Mouse (Mus musculus): ENCODE results near the gene Frmd8. TPM values are rescaled to one million over a fixed set of nuclear protein-coding genes. Genes with fewer than 3 reads are reported as not detected.

Gene Frmd8
- polyA plus RNA-seq, 1 experiment from 2014 or later, result 14.9 TPM

GRCm38 (mm10) chr19:5868096-5868495, 7.0 kb downstream of the Frmd8 start:
- no peak for DNase-seq (ENCODE audit: low spot score)
- no peak for ATAC-seq (ENCODE audit: low FRiP score)
- Histone ChIP-seq H3K27me3 (ENCODE audit: control insufficient read depth, insufficient read depth, low read length) (no peaks in the 10 kb centered on the region), H3K9me3 (ENCODE audit: control insufficient read depth, low read length) (no peaks in the 10 kb centered on the region), H3K4me1 (replicated peaks; ENCODE audit: control insufficient read depth, insufficient read depth, low read length) (0 out of 2 replicates have a peak, but pooled peaks cover 2% of the 10 kb centered on the region), H3K27ac (ENCODE audit: low read depth, low read length) (no peak overlapping the region), H3K36me3 (ENCODE audit: control insufficient read depth, insufficient read depth, low read length) (peaks cover 2% of the 10 kb centered on the region; the same call in 1 of the 2 replicates), H3K4me3 (ENCODE audit: low read depth, low read length) (no peak overlapping the region), H3K4me2 (replicated peaks; ENCODE audit: low read depth, low read length) (no peak overlapping the region), H3K9ac (ENCODE audit: low read depth, low read length) (no peak overlapping the region)
- 85% methylated on average over 6 of the region's 6 CpGs for WGBS

DNA sequence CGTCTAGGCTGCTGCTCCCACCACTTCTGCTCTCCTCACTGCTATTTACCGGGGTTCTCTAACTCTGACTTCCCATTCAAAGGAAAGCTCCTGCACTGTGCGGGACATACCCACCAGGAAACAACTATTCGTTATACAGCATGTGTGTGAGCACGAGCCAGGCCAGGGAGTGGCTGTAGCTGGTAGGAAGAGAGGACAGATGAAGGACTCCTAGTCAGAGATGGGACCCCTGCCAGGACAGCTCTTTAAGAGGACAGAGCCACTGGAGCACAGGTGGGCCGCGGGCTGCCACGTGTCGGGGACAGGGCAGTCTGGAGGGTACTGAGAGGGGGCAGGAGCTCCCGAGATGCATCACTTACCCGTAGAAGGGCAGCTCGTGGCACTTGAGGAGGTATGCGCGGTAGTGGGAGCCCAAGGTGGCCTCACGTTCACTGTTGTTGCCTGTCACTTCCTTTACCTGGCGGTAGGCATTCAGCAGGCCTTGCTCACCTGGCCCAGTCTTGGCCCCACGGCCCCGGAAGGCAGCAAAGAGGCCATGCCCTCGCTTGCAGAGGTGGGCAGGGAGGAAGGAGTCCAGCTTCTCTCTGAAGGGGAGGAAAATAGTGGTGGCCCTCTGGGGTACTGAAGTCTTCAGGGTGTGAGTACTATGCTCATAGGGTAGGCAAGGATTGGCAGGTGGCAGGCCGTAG, 10.2 kb downstream of the Frmd8 start:
- Histone ChIP-seq H3K9me3 (ENCODE audit: control insufficient read depth, low read length) (no peaks in the 10 kb centered on the region), H3K4me1 (replicated peaks; ENCODE audit: control insufficient read depth, insufficient read depth, low read length) (no peaks in the 10 kb centered on the region), H3K27me3 (ENCODE audit: control insufficient read depth, insufficient read depth, low read length) (no peaks in the 10 kb centered on the region), H3K36me3 (ENCODE audit: control insufficient read depth, insufficient read depth, low read length) (peaks cover 22% of the 10 kb centered on the region), H3K27ac (ENCODE audit: low read depth, low read length) (no peak overlapping the region), H3K4me3 (ENCODE audit: low read depth, low read length) (no peak overlapping the region), H3K4me2 (replicated peaks; ENCODE audit: low read depth, low read length) (no peak overlapping the region), H3K9ac (ENCODE audit: low read depth, low read length) (no peak overlapping the region)
- ATAC-seq (ENCODE audit: low FRiP score) (no peak), DNase-seq (ENCODE audit: low spot score) (no peak)
- WGBS, result 93% methylated on average over 20 of the region's 20 CpGs

GRCm38 (mm10) chr19:5863776-5864175, 11.3 kb downstream of the Frmd8 start:
- peaks cover 22% of the 10 kb centered on the region for H3K36me3 ChIP-seq (ENCODE audit: control insufficient read depth, insufficient read depth, low read length)
- H3K4me3 ChIP-seq (ENCODE audit: low read depth, low read length), result no peak overlapping the region
- DNase-seq (ENCODE audit: low spot score) (no peak), ATAC-seq (ENCODE audit: low FRiP score) (no peak)
- 93% methylated on average over 5 of the region's 5 CpGs for WGBS
- no peaks in the 10 kb centered on the region for H3K9me3 ChIP-seq (ENCODE audit: control insufficient read depth, low read length)
- H3K4me1 ChIP-seq (replicated peaks; ENCODE audit: control insufficient read depth, insufficient read depth, low read length), result no peaks in the 10 kb centered on the region
- H3K27me3 ChIP-seq (ENCODE audit: control insufficient read depth, insufficient read depth, low read length), result no peaks in the 10 kb centered on the region
- no peak overlapping the region for H3K4me2 ChIP-seq (replicated peaks; ENCODE audit: low read depth, low read length)
- no peak overlapping the region for H3K27ac ChIP-seq (ENCODE audit: low read depth, low read length)
- H3K9ac ChIP-seq (ENCODE audit: low read depth, low read length), result no peak overlapping the region

- H3K27ac ChIP-seq (ENCODE audit: low read depth, low read length), result no peak overlapping the region
- H3K36me3 ChIP-seq (ENCODE audit: control insufficient read depth, insufficient read depth, low read length), result peaks cover 24% of the 10 kb centered on the region
- H3K4me3 ChIP-seq (ENCODE audit: low read depth, low read length), result no peak overlapping the region
- H3K4me1 ChIP-seq (replicated peaks; ENCODE audit: control insufficient read depth, insufficient read depth, low read length), result no peaks in the 10 kb centered on the region
- no peaks in the 10 kb centered on the region for H3K27me3 ChIP-seq (ENCODE audit: control insufficient read depth, insufficient read depth, low read length)
- ATAC-seq (ENCODE audit: low FRiP score) (no peak), DNase-seq (ENCODE audit: low spot score) (no peak)
- no peak overlapping the region for H3K4me2 ChIP-seq (replicated peaks; ENCODE audit: low read depth, low read length)
- H3K9ac ChIP-seq (ENCODE audit: low read depth, low read length), result no peak overlapping the region
- WGBS, result 93% methylated on average over 14 of the region's 14 CpGs
- no peaks in the 10 kb centered on the region for H3K9me3 ChIP-seq (ENCODE audit: control insufficient read depth, low read length)
These were observed 12.6 kb downstream of the Frmd8 start for GRCm38 (mm10) chr19:5862335-5863085.

GRCm38 (mm10) chr19:5856604-5857003, 18.5 kb downstream of the Frmd8 start:
- ATAC-seq (ENCODE audit: low FRiP score), result no peak
- no peak for DNase-seq (ENCODE audit: low spot score)
- H3K27ac ChIP-seq (ENCODE audit: low read depth, low read length), result no peak overlapping the region
- H3K9ac ChIP-seq (ENCODE audit: low read depth, low read length), result no peak overlapping the region
- peaks cover 12% of the 10 kb centered on the region; the same call in 1 of the 2 replicates for H3K36me3 ChIP-seq (ENCODE audit: control insufficient read depth, insufficient read depth, low read length)
- no peaks in the 10 kb centered on the region for H3K9me3 ChIP-seq (ENCODE audit: control insufficient read depth, low read length)
- WGBS, result 78% methylated on average over 9 of the region's 9 CpGs
- no peaks in the 10 kb centered on the region for H3K4me1 ChIP-seq (replicated peaks; ENCODE audit: control insufficient read depth, insufficient read depth, low read length)
- no peak overlapping the region for H3K4me2 ChIP-seq (replicated peaks; ENCODE audit: low read depth, low read length)
- H3K4me3 ChIP-seq (ENCODE audit: low read depth, low read length), result no peak overlapping the region
- no peaks in the 10 kb centered on the region for H3K27me3 ChIP-seq (ENCODE audit: control insufficient read depth, insufficient read depth, low read length)

GRCm38 (mm10) chr19:5852035-5852722, 22.9 kb downstream of the Frmd8 start:
- ATAC-seq (ENCODE audit: low FRiP score) (no peak), DNase-seq (ENCODE audit: low spot score) (no peak)
- Histone ChIP-seq H3K4me1 (replicated peaks; ENCODE audit: control insufficient read depth, insufficient read depth, low read length) (peaks cover 18% of the 10 kb centered on the region), H3K27me3 (ENCODE audit: control insufficient read depth, insufficient read depth, low read length) (no peaks in the 10 kb centered on the region), H3K4me3 (ENCODE audit: low read depth, low read length) (no peak overlapping the region), H3K27ac (ENCODE audit: low read depth, low read length) (no peak overlapping the region), H3K9me3 (ENCODE audit: control insufficient read depth, low read length) (no peaks in the 10 kb centered on the region), H3K36me3 (ENCODE audit: control insufficient read depth, insufficient read depth, low read length) (0 out of 2 replicates have a peak, but pooled peaks cover 4% of the 10 kb centered on the region), H3K4me2 (replicated peaks; ENCODE audit: low read depth, low read length) (no peak overlapping the region), H3K9ac (ENCODE audit: low read depth, low read length) (no peak overlapping the region)
- WGBS, result 90% methylated on average over 12 of the region's 12 CpGs

DNA sequence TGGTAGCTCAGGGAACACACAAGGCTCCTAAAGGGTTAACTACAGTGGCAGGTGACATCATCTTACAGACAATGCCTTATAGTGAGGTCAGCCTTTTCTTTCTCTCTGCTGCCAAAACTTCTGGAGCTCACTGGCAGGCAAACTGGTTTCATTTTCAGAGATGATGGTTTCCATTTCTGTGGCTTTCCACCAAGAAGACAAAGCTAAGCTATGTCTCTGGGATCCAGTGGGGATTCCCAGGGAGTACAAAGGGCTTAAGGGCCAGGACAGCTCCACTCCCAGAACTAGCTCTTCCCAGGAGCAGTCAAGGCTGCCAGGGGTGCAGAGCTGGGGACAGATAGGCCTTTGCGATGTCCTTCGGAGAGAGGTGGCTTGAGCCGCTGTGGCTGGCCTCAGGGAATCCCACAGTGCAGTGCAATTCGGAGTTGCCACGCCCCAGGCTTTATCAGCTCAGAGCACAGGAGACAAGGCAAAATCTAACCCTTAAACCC, 23.5 kb downstream of the Frmd8 start:
- Histone ChIP-seq H3K36me3 (ENCODE audit: control insufficient read depth, insufficient read depth, low read length) (0 out of 2 replicates have a peak, but pooled peaks cover 4% of the 10 kb centered on the region), H3K4me1 (replicated peaks; ENCODE audit: control insufficient read depth, insufficient read depth, low read length) (peaks cover 21% of the 10 kb centered on the region), H3K4me2 (replicated peaks; ENCODE audit: low read depth, low read length) (no peak overlapping the region), H3K9me3 (ENCODE audit: control insufficient read depth, low read length) (no peaks in the 10 kb centered on the region), H3K27ac (ENCODE audit: low read depth, low read length) (no peak overlapping the region), H3K27me3 (ENCODE audit: control insufficient read depth, insufficient read depth, low read length) (no peaks in the 10 kb centered on the region), H3K4me3 (ENCODE audit: low read depth, low read length) (no peak overlapping the region), H3K9ac (ENCODE audit: low read depth, low read length) (peak overlapping the region; percentile 12; the same call in 1 of the 2 replicates)
- ATAC-seq (ENCODE audit: low FRiP score), result no peak
- WGBS, result 78% methylated on average over 5 of the region's 5 CpGs
- no peak for DNase-seq (ENCODE audit: low spot score)

DNA sequence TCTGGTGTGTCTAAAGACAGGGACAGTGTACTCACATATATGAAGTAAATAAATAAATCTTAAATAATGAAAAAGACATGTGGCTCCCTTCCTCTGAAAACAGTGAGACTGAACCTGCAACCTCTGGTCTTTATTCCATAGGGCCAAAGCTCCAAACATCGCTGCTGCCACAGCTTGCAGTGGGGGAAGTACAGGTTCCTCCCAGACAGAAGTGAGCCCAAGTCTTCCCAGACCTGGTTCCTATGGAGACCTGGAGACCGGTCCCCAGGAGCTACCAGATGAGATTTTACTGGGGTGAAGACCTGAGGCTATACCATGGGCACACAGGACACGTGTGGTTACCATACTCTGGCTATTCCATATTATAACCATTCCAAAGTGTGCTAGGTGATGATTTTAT, 24.2 kb downstream of the Frmd8 start:
- Histone ChIP-seq H3K4me2 (replicated peaks; ENCODE audit: low read depth, low read length) (no peak overlapping the region), H3K27ac (ENCODE audit: low read depth, low read length) (no peak overlapping the region), H3K4me1 (replicated peaks; ENCODE audit: control insufficient read depth, insufficient read depth, low read length) (peaks cover 21% of the 10 kb centered on the region), H3K9me3 (ENCODE audit: control insufficient read depth, low read length) (no peaks in the 10 kb centered on the region), H3K27me3 (ENCODE audit: control insufficient read depth, insufficient read depth, low read length) (no peaks in the 10 kb centered on the region), H3K4me3 (ENCODE audit: low read depth, low read length) (no peak overlapping the region), H3K36me3 (ENCODE audit: control insufficient read depth, insufficient read depth, low read length) (0 out of 2 replicates have a peak, but pooled peaks cover 4% of the 10 kb centered on the region), H3K9ac (ENCODE audit: low read depth, low read length) (no peak overlapping the region)
- WGBS, result 87% methylated on average over 3 of the region's 3 CpGs
- ATAC-seq (ENCODE audit: low FRiP score), result no peak
- DNase-seq (ENCODE audit: low spot score), result no peak
